In the genomic region with DNA sequence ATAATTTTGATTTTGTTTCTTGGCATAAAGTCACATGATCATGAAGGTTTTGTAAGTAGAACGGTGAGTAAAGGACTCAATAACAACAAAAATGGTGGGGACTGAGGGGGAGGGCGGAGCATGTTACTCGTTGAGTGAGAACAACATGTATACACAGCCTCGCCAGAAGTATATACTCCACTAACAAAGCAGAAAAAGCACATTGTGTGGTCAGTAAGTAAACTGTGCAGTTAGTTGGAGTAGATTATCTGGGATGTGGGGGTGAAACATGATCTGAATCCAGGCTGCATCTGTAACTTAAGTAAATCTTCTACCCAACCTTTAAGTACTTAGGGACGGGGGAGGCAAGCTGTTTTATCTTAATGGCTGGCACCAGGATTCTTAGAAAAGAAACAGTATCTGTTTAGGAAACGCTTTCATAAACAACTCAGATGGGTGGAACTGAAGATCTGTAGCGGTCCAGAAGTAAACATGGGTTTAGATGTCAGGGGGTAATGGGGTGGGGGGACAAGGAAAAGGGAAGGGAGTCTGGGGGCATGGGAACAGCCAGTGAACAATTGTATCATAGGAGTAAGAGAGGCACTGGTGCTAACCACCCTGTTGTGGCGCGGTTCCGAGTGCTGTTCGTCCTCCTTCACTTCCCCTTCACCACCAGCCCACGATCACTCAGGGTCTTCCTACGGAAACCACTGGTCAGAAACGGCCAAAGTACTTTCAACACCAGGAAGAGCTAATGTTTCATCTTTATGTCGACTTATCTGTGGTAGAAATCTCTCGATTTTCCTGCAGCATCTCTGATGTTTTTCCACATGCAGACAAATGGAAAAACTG, we compare ENCODE assay signal across 23 mouse cellular contexts. TPM values are rescaled to one million over a fixed set of nuclear protein-coding genes. Genes with fewer than 3 reads are reported as not detected.
DNase-seq lines count a peak whose midpoint lies in the region; ATAC-seq lines count a peak whose summit lies in the region.
"Had no signal": no experiment of that assay in that cellular context is flagged by ENCODE, and none has a peak within 500 bp of the region (broad histone marks: within the 10 kb centered on the region; RNA-seq: fewer than 3 reads in every experiment).

No protein-coding gene starts in this region.

- H3K9me3 ChIP-seq in kidney, embryonic 15.5 days (replicated peaks), result no peaks in the 10 kb centered on the region
- no peaks in the 10 kb centered on the region for H3K9me3 ChIP-seq in embryonic facial prominence, embryonic 11.5 days (replicated peaks; ENCODE audit: control insufficient read depth, low read length)
- no peaks in the 10 kb centered on the region for H3K9me3 ChIP-seq in embryonic facial prominence, embryonic 15.5 days (replicated peaks)
- H3K9me3 ChIP-seq: forebrain, embryonic 10.5 days; heart, embryonic 13.5 days had no signal

- no peak for DNase-seq in kidney, postnatal 4 days
- peak; percentile 35 for DNase-seq in 416B (ENCODE audit: low read depth)
- DNase-seq in embryonic facial prominence, embryonic 11.5 days (ENCODE audit: low spot score), result peak; percentile 48
- DNase-seq in cerebellum, postnatal 10 days, result no peak
- no peak for DNase-seq in B cell, adult 2 months
- DNase-seq in layer of hippocampus, adult 9-11 months, result no peak
- DNase-seq: adrenal gland, adult 2 months; adrenal gland, postnatal 36 days; cerebellum, adult 11 months; cerebellum, adult 8-10 months; cerebellum, postnatal 25 days; gastrocnemius, adult 2 months; gastrocnemius, postnatal 25 days; heart, adult 11 months; heart, postnatal 36 days had no signal

- H3K4me1 ChIP-seq in kidney, embryonic 15.5 days, result peaks cover 12% of the 10 kb centered on the region
- no peaks in the 10 kb centered on the region for H3K4me1 ChIP-seq in embryonic facial prominence, embryonic 11.5 days (ENCODE audit: control insufficient read depth, insufficient read depth, low read length)
- H3K4me1 ChIP-seq in embryonic facial prominence, embryonic 15.5 days, result no peaks in the 10 kb centered on the region

- H3K9ac ChIP-seq in kidney, embryonic 15.5 days, result no peak overlapping the region
- no peak overlapping the region for H3K9ac ChIP-seq in embryonic facial prominence, embryonic 11.5 days (replicated peaks; ENCODE audit: low read length)
- H3K9ac ChIP-seq in embryonic facial prominence, embryonic 15.5 days, result no peak overlapping the region
- H3K9ac ChIP-seq: heart, embryonic 13.5 days had no signal

- WGBS in kidney, embryonic 15.5 days, result 26% methylated on average over 16 of the region's 16 CpGs
- 72% methylated on average over 16 of the region's 16 CpGs for WGBS in embryonic facial prominence, embryonic 11.5 days
- WGBS in embryonic facial prominence, embryonic 15.5 days, result 49% methylated on average over 16 of the region's 16 CpGs

- no peaks in the 10 kb centered on the region for H3K27me3 ChIP-seq in kidney, embryonic 15.5 days
- H3K27me3 ChIP-seq in embryonic facial prominence, embryonic 11.5 days (ENCODE audit: control insufficient read depth, insufficient read depth, low read length), result no peaks in the 10 kb centered on the region
- H3K27me3 ChIP-seq in embryonic facial prominence, embryonic 15.5 days, result no peaks in the 10 kb centered on the region
- H3K27me3 ChIP-seq: heart, embryonic 13.5 days had no signal

- H3K4me3 ChIP-seq in kidney, embryonic 15.5 days (replicated peaks), result no peak overlapping the region
- no peak overlapping the region for H3K4me3 ChIP-seq in embryonic facial prominence, embryonic 11.5 days (ENCODE audit: low read depth, low read length)
- H3K4me3 ChIP-seq in embryonic facial prominence, embryonic 15.5 days (replicated peaks), result no peak overlapping the region
- H3K4me3 ChIP-seq: erythroblast, embryonic 14.5 days; forebrain, embryonic 10.5 days; gastrocnemius, adult 2 months; heart, embryonic 13.5 days had no signal

- H3K27ac ChIP-seq in kidney, embryonic 15.5 days, result 0 out of 2 replicates have a peak overlapping the region, but pooled peaks have one; percentile 27
- no peak overlapping the region for H3K27ac ChIP-seq in embryonic facial prominence, embryonic 11.5 days (replicated peaks; ENCODE audit: low read depth, low read length)
- H3K27ac ChIP-seq in embryonic facial prominence, embryonic 15.5 days (replicated peaks), result no peak overlapping the region
- H3K27ac ChIP-seq: forebrain, embryonic 10.5 days; gastrocnemius, adult 2 months; heart, embryonic 13.5 days had no signal

- no peaks in the 10 kb centered on the region for H3K36me3 ChIP-seq in kidney, embryonic 15.5 days
- H3K36me3 ChIP-seq in embryonic facial prominence, embryonic 11.5 days (replicated peaks; ENCODE audit: control insufficient read depth, insufficient read depth, low read depth, low read length), result no peaks in the 10 kb centered on the region
- no peaks in the 10 kb centered on the region for H3K36me3 ChIP-seq in embryonic facial prominence, embryonic 15.5 days
- H3K36me3 ChIP-seq: forebrain, embryonic 10.5 days; heart, embryonic 13.5 days had no signal

- peak overlapping the region; percentile 23; the same call in 1 of the 2 replicates for H3K4me2 ChIP-seq in kidney, embryonic 15.5 days
- H3K4me2 ChIP-seq in embryonic facial prominence, embryonic 11.5 days (ENCODE audit: low read depth, low read length), result no peak overlapping the region
- no peak overlapping the region for H3K4me2 ChIP-seq in embryonic facial prominence, embryonic 15.5 days (replicated peaks)
- H3K4me2 ChIP-seq: heart, embryonic 13.5 days had no signal

- peak; percentile 85 for ATAC-seq in kidney, embryonic 15.5 days (replicated peaks; ENCODE audit: low FRiP score)
- peak; percentile 47; the same call in 1 of the 2 replicates for ATAC-seq in embryonic facial prominence, embryonic 11.5 days (replicated peaks; ENCODE audit: insufficient number of reproducible peaks, low FRiP score, low TSS enrichment, low read depth)
- ATAC-seq in embryonic facial prominence, embryonic 15.5 days (ENCODE audit: insufficient number of reproducible peaks, low FRiP score, low TSS enrichment, low read depth), result 0 out of 2 replicates have a peak, but pooled peaks have one; percentile 39
- ATAC-seq: forebrain, embryonic 14.5 days; hindbrain, embryonic 16.5 days; inflammation-experienced regulatory T-cells, adult 6 months had no signal

RNA-seq across cellular contexts. Expression of a gene that starts 18.8 kb away (rescaled TPM):
- polyA plus RNA-seq in kidney, embryonic 15.5 days (2015; fragmentation: Nextera tagmentation; extraction: Ambion mirVana), result 24.6 and 26.1 TPM in 2 replicates
- polyA plus RNA-seq in embryonic facial prominence, embryonic 11.5 days (2014; fragmentation: Nextera tagmentation; extraction: Ambion mirVana), result 73.6 and 78.6 TPM in 2 replicates
- 16.9 and 20.4 TPM in 2 replicates for polyA plus RNA-seq in embryonic facial prominence, embryonic 15.5 days (2015; fragmentation: Nextera tagmentation; extraction: Ambion mirVana)
- polyA plus RNA-seq: erythroblast, embryonic 14.5 days; inflammation-experienced regulatory T-cells, adult 6 months had no signal

Comparison
In these comparisons a context has a peak if more than half of its experiments do, and no peak if none do; other contexts are left out.
1. DNase-seq: peak in 416B (single experiment) and embryonic facial prominence, embryonic 11.5 days (single experiment); none in kidney, postnatal 4 days (0 of 2), cerebellum, postnatal 10 days (0 of 2), B cell, adult 2 months (0 of 2) and layer of hippocampus, adult 9-11 months (single experiment).
2. Peak in every context shown above with its lines, with median percentiles within 50 percentile points of each other: ATAC-seq.